Mouse (Mus musculus): ENCODE data around the gene Grin3b. TPM values are rescaled to one million over a fixed set of nuclear protein-coding genes. Genes with fewer than 3 reads are reported as not detected.
"Not testable (repeated sequence)": the region's sequence is repeated elsewhere in the genome, so short reads cannot be mapped to it uniquely, and the experiment has no call there.

The Grin3b gene
- total and polyA plus RNA-seq, 2 experiments from 2014 or later, result 0.34 TPM; not detected in 1

DNA sequence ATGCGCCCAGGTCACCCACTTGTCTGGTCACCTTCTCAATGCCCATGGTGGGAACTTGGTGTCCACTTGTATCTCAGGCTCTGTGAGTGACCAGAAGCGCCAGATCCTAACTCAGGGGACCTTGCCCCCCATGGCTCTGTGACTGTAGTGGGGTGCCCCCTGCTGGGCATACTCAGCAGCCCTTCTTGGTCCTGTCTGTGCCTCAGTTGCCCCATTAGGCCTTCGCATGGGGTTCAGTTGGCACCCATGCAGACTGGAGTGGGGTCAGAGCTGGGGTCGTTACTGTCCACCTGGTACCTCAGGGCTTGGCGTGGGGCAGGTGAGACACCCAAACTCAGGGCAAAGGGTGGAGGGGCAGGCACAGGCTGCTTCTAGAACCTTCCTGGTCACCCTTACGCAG lies 16.6 kb upstream of the Grin3b start:
- 82% methylated on average over 6 of the region's 6 CpGs for WGBS
- Histone ChIP-seq H3K9me3 (replicated peaks; ENCODE audit: control insufficient read depth, low read length) (no peaks in the 10 kb centered on the region), H3K4me1 (ENCODE audit: control insufficient read depth, insufficient read depth) (no peaks in the 10 kb centered on the region), H3K9ac (replicated peaks; ENCODE audit: low read depth, low read length) (no peak overlapping the region), H3K4me2 (ENCODE audit: low read depth, low read length) (no peak overlapping the region), H3K27ac (ENCODE audit: low read depth) (no peak overlapping the region), H3K4me3 (ENCODE audit: low read depth, low read length) (no peak overlapping the region), H3K36me3 (replicated peaks; ENCODE audit: control insufficient read depth, insufficient read depth, low read length) (peaks cover 23% of the 10 kb centered on the region), H3K27me3 (ENCODE audit: control insufficient read depth, insufficient read depth, low read length) (no peaks in the 10 kb centered on the region)
- DNase-seq (ENCODE audit: low spot score), result no peak
- ATAC-seq (ENCODE audit: insufficient read depth, low read depth), result no peak
- TF ChIP-seq EP300 (IDR thresholded peaks at IDR 0.05; ENCODE audit: low read depth) (no peak), CTCF (IDR thresholded peaks at IDR 0.05; ENCODE audit: low read depth) (peak; percentile 60)

DNA sequence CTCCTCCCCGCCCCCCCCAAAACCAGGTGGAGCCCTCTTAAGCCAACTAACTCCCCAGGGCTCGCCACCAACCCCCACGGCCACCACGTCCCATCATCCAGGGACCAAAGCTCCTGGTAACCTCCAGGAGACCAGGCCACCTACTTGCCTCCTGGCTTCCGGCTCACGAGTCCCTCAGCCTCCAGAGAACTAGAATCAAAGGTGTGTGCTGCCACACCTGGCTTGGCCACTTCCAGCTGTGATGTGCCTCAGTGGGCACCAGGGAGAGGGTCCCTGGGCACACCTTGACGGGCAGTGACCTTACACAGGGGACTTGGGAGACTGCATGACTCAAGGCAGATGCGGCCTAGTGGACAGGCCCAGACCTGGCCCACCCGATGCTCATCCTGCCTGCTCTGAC lies 14.8 kb upstream of the Grin3b start:
- Histone ChIP-seq H3K4me3 (ENCODE audit: low read depth, low read length) (no peak overlapping the region), H3K36me3 (replicated peaks; ENCODE audit: control insufficient read depth, insufficient read depth, low read length) (peaks cover 9% of the 10 kb centered on the region; the same call in 1 of the 2 replicates), H3K27me3 (ENCODE audit: control insufficient read depth, insufficient read depth, low read length) (no peaks in the 10 kb centered on the region), H3K4me1 (ENCODE audit: control insufficient read depth, insufficient read depth) (0 out of 2 replicates have a peak, but pooled peaks cover 4% of the 10 kb centered on the region), H3K27ac (ENCODE audit: low read depth) (no peak overlapping the region), H3K9me3 (replicated peaks; ENCODE audit: control insufficient read depth, low read length) (no peaks in the 10 kb centered on the region), H3K9ac (replicated peaks; ENCODE audit: low read depth, low read length) (no peak overlapping the region), H3K4me2 (ENCODE audit: low read depth, low read length) (no peak overlapping the region)
- no peak for ATAC-seq (ENCODE audit: insufficient read depth, low read depth)
- 69% methylated on average over 9 of the region's 9 CpGs for WGBS
- no peak for DNase-seq (ENCODE audit: low spot score)
- TF ChIP-seq EP300 (IDR thresholded peaks at IDR 0.05; ENCODE audit: low read depth) (no peak), CTCF (IDR thresholded peaks at IDR 0.05; ENCODE audit: low read depth) (no peak)

- DNase-seq (ENCODE audit: low spot score) (no peak), ATAC-seq (ENCODE audit: insufficient read depth, low read depth) (no peak)
- Histone ChIP-seq H3K4me2 (ENCODE audit: low read depth, low read length) (no peak overlapping the region), H3K27me3 (ENCODE audit: control insufficient read depth, insufficient read depth, low read length) (no peaks in the 10 kb centered on the region), H3K27ac (ENCODE audit: low read depth) (no peak overlapping the region), H3K4me1 (ENCODE audit: control insufficient read depth, insufficient read depth) (0 out of 2 replicates have a peak, but pooled peaks cover 7% of the 10 kb centered on the region), H3K9ac (replicated peaks; ENCODE audit: low read depth, low read length) (no peak overlapping the region), H3K36me3 (replicated peaks; ENCODE audit: control insufficient read depth, insufficient read depth, low read length) (no peaks in the 10 kb centered on the region), H3K9me3 (replicated peaks; ENCODE audit: control insufficient read depth, low read length) (no peaks in the 10 kb centered on the region), H3K4me3 (ENCODE audit: low read depth, low read length) (no peak overlapping the region)
- 40% methylated on average over 4 of the region's 4 CpGs for WGBS
- TF ChIP-seq CTCF (IDR thresholded peaks at IDR 0.05; ENCODE audit: low read depth) (no peak), EP300 (IDR thresholded peaks at IDR 0.05; ENCODE audit: low read depth) (no peak)
These were observed 13.8 kb upstream of the Grin3b start for GRCm38 (mm10) chr10:79956643-79957154.

DNA sequence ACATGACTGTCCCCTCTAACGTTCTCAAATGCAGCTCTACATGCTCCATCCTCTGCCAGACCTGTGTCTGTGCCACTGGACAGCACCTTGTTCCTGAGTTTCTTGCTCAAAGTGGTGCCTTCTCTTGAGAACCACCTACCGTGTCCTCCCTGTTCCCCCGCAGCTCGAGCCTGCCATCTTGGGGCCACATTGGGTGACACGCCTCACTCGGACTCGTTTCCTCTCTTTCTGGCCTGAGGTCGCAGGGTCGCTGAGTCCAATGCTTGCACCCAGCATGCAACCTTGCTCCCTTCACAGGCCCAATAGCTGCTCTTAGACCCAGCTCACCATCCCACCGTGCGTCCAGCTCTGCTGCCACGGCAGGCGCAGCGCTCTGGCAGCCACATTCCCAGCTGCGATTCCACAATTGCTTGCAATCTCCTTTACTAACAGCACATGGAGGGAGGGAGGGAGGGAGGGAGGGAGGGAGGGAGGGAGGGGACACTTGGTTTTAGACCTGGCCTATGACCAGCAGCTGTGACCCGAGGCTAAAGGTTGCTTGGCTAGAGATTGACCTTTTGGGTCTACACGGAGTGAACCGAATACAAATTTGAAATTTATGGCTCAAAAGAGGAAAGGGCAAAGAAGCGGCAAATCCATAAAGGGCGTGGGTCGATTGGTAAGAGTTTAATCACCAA lies 12.2 kb upstream of the Grin3b start:
- H3K27ac ChIP-seq (ENCODE audit: low read depth), result no peak overlapping the region
- ATAC-seq (ENCODE audit: insufficient read depth, low read depth) (no peak), DNase-seq (ENCODE audit: low spot score) (peak; percentile 68)
- TF ChIP-seq EP300 (IDR thresholded peaks at IDR 0.05; ENCODE audit: low read depth) (no peak), CTCF (IDR thresholded peaks at IDR 0.05; ENCODE audit: low read depth) (peak; percentile 94)
- no peak overlapping the region for H3K9ac ChIP-seq (replicated peaks; ENCODE audit: low read depth, low read length)
- H3K36me3 ChIP-seq (replicated peaks; ENCODE audit: control insufficient read depth, insufficient read depth, low read length), result peaks cover 13% of the 10 kb centered on the region
- H3K9me3 ChIP-seq (replicated peaks; ENCODE audit: control insufficient read depth, low read length), result no peaks in the 10 kb centered on the region
- WGBS, result 15% methylated on average over 21 of the region's 21 CpGs
- H3K4me1 ChIP-seq (ENCODE audit: control insufficient read depth, insufficient read depth), result 0 out of 2 replicates have a peak, but pooled peaks cover 7% of the 10 kb centered on the region
- H3K4me3 ChIP-seq (ENCODE audit: low read depth, low read length), result no peak overlapping the region
- H3K4me2 ChIP-seq (ENCODE audit: low read depth, low read length), result peak overlapping the region; percentile 17; the same call in 1 of the 2 replicates
- no peaks in the 10 kb centered on the region for H3K27me3 ChIP-seq (ENCODE audit: control insufficient read depth, insufficient read depth, low read length)

GRCm38 (mm10) chr10:79959412-79959811 lies 11.1 kb upstream of the Grin3b start:
- DNase-seq (ENCODE audit: low spot score); H3K9ac ChIP-seq (replicated peaks; ENCODE audit: low read depth, low read length); H3K27me3 ChIP-seq (ENCODE audit: control insufficient read depth, insufficient read depth, low read length); H3K4me1 ChIP-seq (ENCODE audit: control insufficient read depth, insufficient read depth); H3K9me3 ChIP-seq (replicated peaks; ENCODE audit: control insufficient read depth, low read length); ATAC-seq (ENCODE audit: insufficient read depth, low read depth): not testable (repeated sequence)
- Histone ChIP-seq H3K4me3 (ENCODE audit: low read depth, low read length) (peak overlapping the region; percentile 98; the same call in 1 of the 2 replicates), H3K4me2 (ENCODE audit: low read depth, low read length) (peak overlapping the region; percentile 70), H3K27ac (ENCODE audit: low read depth) (0 out of 2 replicates have a peak overlapping the region, but pooled peaks have one; percentile 53), H3K36me3 (replicated peaks; ENCODE audit: control insufficient read depth, insufficient read depth, low read length) (peaks cover 25% of the 10 kb centered on the region)
- WGBS, result 32% methylated on average over 10 of the region's 10 CpGs
